Mouse (Mus musculus) intestine, embryonic 16.5 days (tissue): Measurements from ENCODE around the gene Kndc1. TPM values are rescaled to one million over a fixed set of nuclear protein-coding genes. Genes with fewer than 3 reads are reported as not detected.

Source experiments
- ATAC-seq: fragments of 200-750 bp; cut with Nextera tagmentation; 2 replicates; pipeline ENCODE4 v1.8.0; 2017; ENCODE audit warnings: moderate TSS enrichment, moderate library complexity
- H3K27ac ChIP-seq: fragments of 300-500 bp; sonication (generic); 2 replicates; pipeline ENCODE4 v1.5.1; 2014; ENCODE audit warnings: mild to moderate bottlenecking, low read length
- H3K27me3 ChIP-seq: fragments of 300-500 bp; sonication (generic); replicated peaks from 2 replicates; pipeline ENCODE4 v1.6.1; 2014; ENCODE audit warnings: low read length, control low read depth, mixed read lengths; ENCODE audit not compliant: control insufficient read depth, insufficient read depth
- H3K36me3 ChIP-seq: fragments of 300-500 bp; sonication (generic); 2 replicates; pipeline ENCODE4 v1.6.1; 2014; ENCODE audit warnings: low read length, control low read depth; ENCODE audit not compliant: control insufficient read depth, insufficient read depth
- H3K4me1 ChIP-seq: fragments of 300-500 bp; sonication (generic); 2 replicates; pipeline ENCODE4 v1.6.1; 2014; ENCODE audit warnings: low read length, control low read depth, mixed read lengths; ENCODE audit not compliant: control insufficient read depth, insufficient read depth
- H3K4me2 ChIP-seq: fragments of 300-500 bp; sonication (generic); 2 replicates; pipeline ENCODE4 v1.6.1; 2014; ENCODE audit warnings: low read depth, low read length, control low read depth
- H3K4me3 ChIP-seq: fragments of 300-500 bp; sonication (generic); 2 replicates; pipeline ENCODE4 v1.5.1; 2014; ENCODE audit warnings: mild to moderate bottlenecking, low read length
- H3K9ac ChIP-seq: fragments of 300-500 bp; sonication (generic); 2 replicates; pipeline ENCODE4 v1.6.1; 2014; ENCODE audit warnings: low read depth, low read length
- H3K9me3 ChIP-seq: fragments of 300-500 bp; sonication (generic); 2 replicates; pipeline ENCODE4 v1.6.1; 2016; ENCODE audit warnings: low read length, control low read depth; ENCODE audit not compliant: control insufficient read depth
- WGBS: fragments of 180-500 bp; shearing (Covaris S2); extraction: QIAGEN DNeasy Blood & Tissue Kit; methylation state at CpG from one replicate; pipeline ENCODE4 v1.1.7; 2014; 5-methylcytosine and 5-hydroxymethylcytosine counted together
- polyA plus RNA-seq: library from polyadenylated mRNA; unstranded; fragments of >200 nt; fragmentation: Nextera tagmentation; extraction: Ambion mirVana; gene quantifications from 2 replicates; pipeline ENCODE4 v1.2.1, GENCODE M21; 2015

The Kndc1 gene
- polyA plus RNA-seq, 1 experiment from 2014 or later, result 0.09 TPM

DNA sequence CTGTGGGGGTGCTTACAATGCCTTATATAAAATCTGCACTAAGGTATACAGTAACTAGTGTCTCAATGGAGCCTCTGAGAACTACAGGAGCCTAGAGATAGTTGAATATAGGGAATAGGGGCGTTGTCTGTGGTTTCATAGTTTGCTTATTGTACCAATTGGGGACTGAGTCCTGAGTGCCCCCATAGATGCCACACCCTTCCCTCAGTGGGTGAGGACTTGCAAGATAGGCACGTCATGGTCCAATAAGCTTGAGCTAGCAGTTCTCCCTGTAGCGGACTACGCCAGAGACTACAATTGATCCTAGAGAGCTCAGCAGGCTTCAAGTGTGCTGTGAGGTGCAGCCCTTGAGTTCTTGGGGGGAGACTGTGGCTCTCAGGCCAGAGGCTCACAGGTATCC is 61.0 kb downstream of the Kndc1 start:
- Histone ChIP-seq H3K27me3 (0 out of 2 replicates have a peak, but pooled peaks cover 3% of the 10 kb centered on the region), H3K4me2 (no peak overlapping the region), H3K36me3 (no peaks in the 10 kb centered on the region), H3K4me1 (peaks cover 7% of the 10 kb centered on the region; the same call in 1 of the 2 replicates), H3K9me3 (no peaks in the 10 kb centered on the region), H3K27ac (no peak overlapping the region), H3K9ac (no peak overlapping the region), H3K4me3 (no peak overlapping the region)
- WGBS, result 82% methylated on average over 4 of the region's 4 CpGs
- no peak for ATAC-seq

DNA sequence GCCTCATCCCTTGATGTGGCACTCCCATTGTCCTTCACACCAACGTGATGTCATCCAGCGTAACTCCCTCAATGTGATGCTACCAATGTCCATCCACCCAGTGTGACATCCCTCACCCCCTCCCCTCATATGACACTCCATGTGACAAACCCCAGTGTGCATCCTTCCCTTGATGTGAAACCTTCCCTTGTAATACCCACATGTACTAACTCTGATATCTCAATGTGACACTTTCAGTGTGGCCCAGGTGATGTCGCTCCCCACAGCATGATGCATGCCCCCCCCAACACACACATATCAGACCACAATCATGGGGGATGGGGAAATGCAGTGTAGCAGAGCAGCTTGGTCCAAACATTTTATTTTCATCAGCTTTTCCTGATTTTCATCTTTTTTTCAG is 62.2 kb downstream of the Kndc1 start:
- Histone ChIP-seq H3K9me3 (no peaks in the 10 kb centered on the region), H3K4me3 (no peak overlapping the region), H3K9ac (no peak overlapping the region), H3K27ac (no peak overlapping the region), H3K36me3 (no peaks in the 10 kb centered on the region), H3K4me2 (no peak overlapping the region), H3K4me1 (peaks cover 7% of the 10 kb centered on the region; the same call in 1 of the 2 replicates), H3K27me3 (0 out of 2 replicates have a peak, but pooled peaks cover 3% of the 10 kb centered on the region)
- no peak for ATAC-seq
- WGBS, result 76% methylated on average over 3 of the region's 3 CpGs

DNA sequence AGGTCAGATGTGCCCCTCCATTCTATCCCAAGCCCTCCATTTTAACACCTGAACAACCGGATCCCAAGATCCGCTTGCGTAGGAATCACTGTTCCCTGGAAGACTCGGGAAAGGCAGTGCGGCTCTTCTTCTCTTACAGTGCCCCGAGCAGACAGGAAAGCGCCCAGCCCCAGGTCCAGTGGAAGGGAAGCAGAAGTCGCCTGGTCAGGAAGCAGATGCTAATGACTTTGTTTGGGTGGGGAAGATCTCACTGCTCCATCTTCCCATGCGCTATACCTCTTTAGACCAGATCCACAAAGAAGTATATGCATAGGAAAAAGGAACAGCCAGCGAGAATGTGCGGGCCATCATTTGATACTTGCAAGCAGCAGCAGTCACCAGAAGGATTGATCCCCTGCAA is 62.9 kb downstream of the Kndc1 start:
- H3K4me1 ChIP-seq, result peaks cover 7% of the 10 kb centered on the region; the same call in 1 of the 2 replicates
- no peaks in the 10 kb centered on the region for H3K36me3 ChIP-seq
- no peak for ATAC-seq
- WGBS, result 48% methylated on average over 11 of the region's 11 CpGs
- 0 out of 2 replicates have a peak overlapping the region, but pooled peaks have one; percentile 11 for H3K9ac ChIP-seq
- no peak overlapping the region for H3K4me2 ChIP-seq
- no peaks in the 10 kb centered on the region for H3K9me3 ChIP-seq
- H3K27ac ChIP-seq, result no peak overlapping the region
- no peak overlapping the region for H3K4me3 ChIP-seq
- 0 out of 2 replicates have a peak, but pooled peaks cover 3% of the 10 kb centered on the region for H3K27me3 ChIP-seq

DNA sequence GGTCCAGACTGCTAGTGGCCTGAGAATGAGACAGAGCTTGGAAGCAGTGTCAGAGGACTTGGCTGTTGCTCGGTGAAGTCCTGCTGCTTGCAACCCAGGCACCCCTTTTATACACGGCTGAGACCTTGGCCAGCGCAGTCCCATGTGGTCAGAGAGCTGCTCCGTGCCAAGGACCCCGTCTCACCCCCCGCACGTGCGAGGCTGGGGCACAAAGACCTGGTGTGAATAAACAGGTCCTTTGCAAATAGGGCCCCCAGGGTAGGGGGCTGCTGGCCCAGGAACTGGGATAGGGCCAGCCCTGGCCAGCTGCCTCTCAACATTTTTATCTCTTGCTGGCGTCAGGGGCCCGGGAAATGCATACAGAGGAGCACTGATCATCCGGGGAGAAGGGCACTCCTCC is 63.5 kb downstream of the Kndc1 start:
- Histone ChIP-seq H3K4me2 (no peak overlapping the region), H3K9me3 (no peaks in the 10 kb centered on the region)

DNA sequence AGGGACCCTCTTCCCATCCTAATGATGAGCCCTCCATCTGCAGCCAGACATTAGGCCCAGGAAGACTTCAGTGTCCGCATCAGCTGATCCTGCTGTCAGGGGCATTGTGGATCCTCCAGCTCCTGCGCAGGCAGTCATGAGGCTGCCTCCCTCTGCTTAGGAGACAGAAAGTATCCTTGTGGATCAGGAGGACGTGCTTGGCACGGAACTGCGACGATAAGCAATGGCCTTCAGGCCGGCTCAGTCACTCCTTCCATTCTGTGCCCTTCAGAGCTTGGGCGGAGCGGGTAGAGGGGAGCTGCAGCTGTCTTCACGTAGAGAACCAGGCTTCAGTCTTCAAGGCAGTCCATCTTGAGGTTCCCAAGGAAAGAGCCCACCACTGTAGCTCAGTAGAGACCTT is 66.6 kb downstream of the Kndc1 start:
- H3K4me2 ChIP-seq, result no peak overlapping the region
- no peak for ATAC-seq

More for the DNA sequence above, 63.5 kb downstream of the Kndc1 start:
- 0 out of 2 replicates have a peak overlapping the region, but pooled peaks have one; percentile 11 for H3K9ac ChIP-seq
- 26% methylated on average over 11 of the region's 11 CpGs for WGBS
- no peak overlapping the region for H3K4me3 ChIP-seq
- ATAC-seq, result no peak
- 0 out of 2 replicates have a peak, but pooled peaks cover 3% of the 10 kb centered on the region for H3K27me3 ChIP-seq
- peaks cover 7% of the 10 kb centered on the region; the same call in 1 of the 2 replicates for H3K4me1 ChIP-seq
- H3K27ac ChIP-seq, result no peak overlapping the region
- no peaks in the 10 kb centered on the region for H3K36me3 ChIP-seq

DNA sequence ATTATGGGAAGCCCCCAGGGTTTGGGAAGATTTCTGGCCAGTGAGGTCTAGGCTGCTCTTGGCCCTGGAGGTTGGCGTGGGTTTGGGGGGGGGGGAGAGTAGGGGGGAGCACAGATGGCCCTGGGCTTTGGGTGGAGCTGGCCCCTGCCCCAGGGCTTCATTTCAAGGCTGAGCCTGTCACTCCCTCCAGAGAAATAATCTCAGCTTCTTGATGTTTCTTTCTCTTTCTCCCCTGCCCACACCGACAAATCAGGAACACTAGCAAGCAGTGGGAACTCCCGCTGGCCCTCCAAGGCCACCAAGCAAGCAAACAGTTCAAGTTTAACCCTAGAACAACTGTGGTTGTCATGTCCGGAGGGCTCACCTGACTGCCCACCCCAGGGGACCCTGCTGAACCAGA is 69.3 kb downstream of the Kndc1 start:
- Histone ChIP-seq H3K4me3 (no peak overlapping the region), H3K4me1 (no peaks in the 10 kb centered on the region), H3K9me3 (no peaks in the 10 kb centered on the region), H3K27ac (no peak overlapping the region), H3K36me3 (no peaks in the 10 kb centered on the region), H3K9ac (no peak overlapping the region), H3K4me2 (no peak overlapping the region), H3K27me3 (0 out of 2 replicates have a peak, but pooled peaks cover 2% of the 10 kb centered on the region)
- no peak for ATAC-seq
- WGBS, result 50% methylated on average over 4 of the region's 4 CpGs

More for the DNA sequence above, 66.6 kb downstream of the Kndc1 start:
- Histone ChIP-seq H3K4me3 (no peak overlapping the region), H3K4me1 (peaks cover 7% of the 10 kb centered on the region; the same call in 1 of the 2 replicates), H3K9ac (no peak overlapping the region), H3K27me3 (0 out of 2 replicates have a peak, but pooled peaks cover 3% of the 10 kb centered on the region), H3K27ac (no peak overlapping the region), H3K9me3 (no peaks in the 10 kb centered on the region), H3K36me3 (no peaks in the 10 kb centered on the region)
- WGBS, result 85% methylated on average over 10 of the region's 10 CpGs

DNA sequence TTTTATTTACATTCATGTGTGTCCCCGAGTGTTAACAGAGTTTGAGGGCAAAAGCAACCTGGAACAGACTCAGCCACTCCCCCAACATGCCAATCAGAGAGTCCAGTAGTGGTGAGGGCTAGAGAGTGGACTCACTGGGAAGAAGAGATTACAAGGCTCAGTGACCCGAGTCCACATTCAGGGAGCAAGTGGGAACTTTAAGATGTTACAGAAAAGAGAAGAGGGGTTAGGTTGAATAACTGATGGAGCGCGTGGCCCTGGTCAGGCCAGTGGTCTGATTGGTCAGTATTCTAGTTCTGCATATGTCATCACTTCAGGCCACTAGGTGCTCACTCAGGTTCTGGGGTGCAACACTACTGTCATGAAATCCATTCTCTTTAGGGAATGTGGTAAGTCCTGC is 72.7 kb downstream of the Kndc1 start:
- Histone ChIP-seq H3K4me3 (no peak overlapping the region), H3K4me2 (no peak overlapping the region), H3K9ac (no peak overlapping the region), H3K27ac (no peak overlapping the region), H3K4me1 (no peaks in the 10 kb centered on the region), H3K9me3 (no peaks in the 10 kb centered on the region), H3K27me3 (0 out of 2 replicates have a peak, but pooled peaks cover 2% of the 10 kb centered on the region), H3K36me3 (no peaks in the 10 kb centered on the region)
- 28% methylated on average over 4 of the region's 4 CpGs for WGBS
- ATAC-seq, result no peak

DNA sequence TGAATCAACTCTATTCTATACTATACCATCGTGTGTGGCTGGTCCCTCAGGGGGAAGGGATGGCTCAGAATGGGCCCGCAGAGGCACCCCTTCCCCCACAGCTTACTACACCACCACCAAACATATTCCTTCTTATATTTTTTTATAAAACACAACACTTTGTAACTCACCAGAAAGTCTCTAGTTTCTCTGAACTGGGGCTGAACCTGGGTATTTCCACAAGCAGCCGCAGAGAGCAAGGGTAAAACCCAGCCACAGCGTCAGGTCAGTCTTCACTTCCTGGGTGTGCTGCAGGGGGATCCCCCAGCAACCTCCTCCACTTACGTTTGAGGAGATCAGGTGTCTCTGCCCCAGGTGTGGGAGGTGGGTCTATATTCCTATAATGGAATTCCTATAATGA is 73.9 kb downstream of the Kndc1 start:
- no peak for ATAC-seq
- no peaks in the 10 kb centered on the region for H3K4me1 ChIP-seq
- no peak overlapping the region for H3K4me3 ChIP-seq
- 0 out of 2 replicates have a peak, but pooled peaks cover 2% of the 10 kb centered on the region for H3K27me3 ChIP-seq
- H3K9ac ChIP-seq, result no peak overlapping the region
- no peak overlapping the region for H3K27ac ChIP-seq
- H3K9me3 ChIP-seq, result no peaks in the 10 kb centered on the region
- no peak overlapping the region for H3K4me2 ChIP-seq
- WGBS, result 54% methylated on average over 5 of the region's 5 CpGs
- no peaks in the 10 kb centered on the region for H3K36me3 ChIP-seq

DNA sequence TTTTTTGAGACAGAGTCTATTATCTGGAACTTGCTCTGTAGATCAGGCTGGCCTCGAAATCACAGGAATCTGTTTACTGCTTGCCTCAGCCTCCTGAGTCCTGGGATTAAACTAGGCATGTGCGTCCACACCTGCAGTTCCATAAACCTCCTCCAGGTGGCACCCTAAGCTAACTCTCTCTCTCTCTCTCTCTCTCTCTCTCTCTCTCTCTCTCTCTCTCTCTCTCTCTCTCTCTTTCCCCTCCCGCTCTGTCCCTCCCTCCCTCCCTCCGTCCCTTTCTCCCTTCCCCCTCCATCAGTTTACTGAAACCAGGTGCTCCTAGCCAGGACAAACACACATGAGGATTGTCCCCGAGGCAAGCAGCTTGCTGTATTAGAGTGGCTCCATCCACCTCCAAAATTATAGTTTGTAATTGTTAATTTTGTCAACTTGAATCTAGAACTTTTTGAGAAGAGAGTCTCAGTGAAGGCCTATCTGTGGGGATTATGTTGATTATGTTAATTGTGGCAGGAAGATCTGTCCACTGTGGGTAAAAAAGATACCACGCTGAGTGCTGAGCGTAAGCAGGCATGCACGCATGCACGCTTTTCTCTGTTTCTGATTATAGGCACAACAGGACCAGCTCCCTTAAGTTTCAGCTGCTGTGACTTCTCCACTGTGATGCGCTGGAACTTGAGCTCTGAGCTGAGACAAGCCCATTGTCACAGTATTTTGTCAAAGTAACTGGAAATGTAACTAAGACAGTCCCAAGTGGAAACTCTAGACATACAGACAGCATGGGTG is 75.0 kb downstream of the Kndc1 start:
- H3K36me3 ChIP-seq, result no peaks in the 10 kb centered on the region
- H3K27ac ChIP-seq, result no peak overlapping the region
- no peaks in the 10 kb centered on the region for H3K9me3 ChIP-seq
- H3K4me3 ChIP-seq, result no peak overlapping the region
- H3K4me1 ChIP-seq, result no peaks in the 10 kb centered on the region
- no peak overlapping the region for H3K4me2 ChIP-seq
- 40% methylated on average over 10 of the region's 10 CpGs for WGBS
- ATAC-seq, result no peak
- no peak overlapping the region for H3K9ac ChIP-seq
- H3K27me3 ChIP-seq, result 0 out of 2 replicates have a peak, but pooled peaks cover 2% of the 10 kb centered on the region
